Comparison of ENCODE assay signal across 8 mouse cellular contexts in the genomic region with DNA sequence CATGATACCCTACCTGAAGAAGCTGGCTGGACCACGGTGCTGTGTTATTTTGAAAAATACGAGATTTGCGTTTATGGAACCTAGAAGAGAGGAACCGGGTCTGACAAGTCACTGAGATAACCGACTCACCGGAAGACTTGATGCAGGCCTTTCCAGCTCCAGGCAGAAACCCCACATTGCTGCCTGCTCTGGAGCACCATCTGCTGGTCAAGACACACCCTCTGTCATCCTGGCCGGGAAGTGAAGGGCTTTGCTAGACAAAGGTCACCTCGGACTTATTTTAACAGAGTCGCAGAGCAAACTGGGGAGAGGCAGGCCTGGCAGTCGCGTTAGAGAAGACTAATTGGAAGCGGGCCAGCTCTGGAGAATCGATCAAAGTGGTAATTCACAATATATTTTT.
A peak's percentile ranks its signal among the peaks of the same experiment; 100 is the strongest.
DNase-seq lines count a peak whose midpoint lies in the region; ATAC-seq and TF ChIP-seq lines count a peak whose summit lies in the region.

No protein-coding gene starts in this region.

- H3K4me2 ChIP-seq in intestine, embryonic 16.5 days (ENCODE audit: low read depth, low read length) = no peak overlapping the region

- H3K27ac ChIP-seq in intestine, embryonic 16.5 days (ENCODE audit: low read length) = no peak overlapping the region
- H3K27ac ChIP-seq in midbrain, embryonic 10.5 days (replicated peaks) = no peak overlapping the region
- H3K27ac ChIP-seq in small intestine, adult 2 months (ENCODE audit: insufficient read depth, low read depth, low read length) = no peak overlapping the region

- intact Hi-C loops in gastrocnemius, postnatal 36 days (cut with DNase I) = no loop called here
- intact Hi-C loops in left cerebral cortex, postnatal 10 days (cut with DNase I) = no loop called here

- no peak for TF ChIP-seq POLR2A in small intestine, adult 2 months (IDR thresholded peaks at IDR 0.05; ENCODE audit: low read depth, low read length)

- H3K4me3 ChIP-seq in intestine, embryonic 16.5 days (ENCODE audit: low read length) = no peak overlapping the region
- H3K4me3 ChIP-seq in midbrain, embryonic 10.5 days = no peak overlapping the region
- no peak overlapping the region for H3K4me3 ChIP-seq in small intestine, adult 2 months (ENCODE audit: low read depth, low read length)

- H3K27me3 ChIP-seq in intestine, embryonic 16.5 days (replicated peaks; ENCODE audit: control insufficient read depth, insufficient read depth, low read length) = no peaks in the 10 kb centered on the region
- no peaks in the 10 kb centered on the region for H3K27me3 ChIP-seq in midbrain, embryonic 10.5 days (ENCODE audit: low read depth, poor library complexity, severe bottlenecking)
- H3K27me3 ChIP-seq in small intestine, adult 2 months (ENCODE audit: control insufficient read depth, insufficient read depth, low read length) = no peaks in the 10 kb centered on the region

- no peaks in the 10 kb centered on the region for H3K36me3 ChIP-seq in intestine, embryonic 16.5 days (ENCODE audit: control insufficient read depth, insufficient read depth, low read length)
- no peaks in the 10 kb centered on the region for H3K36me3 ChIP-seq in midbrain, embryonic 10.5 days
- no peaks in the 10 kb centered on the region for H3K36me3 ChIP-seq in small intestine, adult 2 months (ENCODE audit: control insufficient read depth, insufficient read depth, low read length)

- H3K9me3 ChIP-seq in intestine, embryonic 16.5 days (ENCODE audit: control insufficient read depth, low read length) = peaks cover 3% of the 10 kb centered on the region; the same call in 1 of the 2 replicates
- no peaks in the 10 kb centered on the region for H3K9me3 ChIP-seq in midbrain, embryonic 10.5 days (replicated peaks)

- peak; percentile 78; the same call in 1 of the 2 replicates for TF ChIP-seq CTCF in small intestine, adult 2 months (IDR thresholded peaks at IDR 0.05; ENCODE audit: extremely low read depth, insufficient read length, insufficient replicate concordance, low read depth, low read length)

- DNase-seq in adrenal gland, adult (ENCODE audit: inconsistent age in 2 of 2, low spot score in 1 of 2) = peak; percentile 59 to 87
- peak; percentile 90 for DNase-seq in embryo, embryonic 10 days (ENCODE audit: low spot score)
- peak; percentile 25 to 31 for DNase-seq in gastrocnemius, postnatal 36 days
- DNase-seq in left cerebral cortex, postnatal 10 days (ENCODE audit: extremely low spot score in 1 of 2, low spot score in 2 of 2) = peak; percentile 35 to 65
- DNase-seq in midbrain, embryonic 10.5 days (ENCODE audit: low spot score) = peak; percentile 81

- H3K4me1 ChIP-seq in intestine, embryonic 16.5 days (ENCODE audit: control insufficient read depth, insufficient read depth, low read length) = no peaks in the 10 kb centered on the region
- peaks cover 4% of the 10 kb centered on the region; the same call in 1 of the 2 replicates for H3K4me1 ChIP-seq in midbrain, embryonic 10.5 days
- H3K4me1 ChIP-seq in small intestine, adult 2 months (ENCODE audit: control insufficient read depth, insufficient read depth, insufficient read length, low read length) = no peaks in the 10 kb centered on the region

- WGBS in intestine, embryonic 16.5 days = 6% methylated on average over 13 of the region's 13 CpGs
- WGBS in midbrain, embryonic 10.5 days = 23% methylated on average over 13 of the region's 13 CpGs
- WGBS in small intestine, adult 2 months = 6% methylated on average over 13 of the region's 13 CpGs

- no peak overlapping the region for H3K9ac ChIP-seq in intestine, embryonic 16.5 days (ENCODE audit: low read depth, low read length)

- ATAC-seq in intestine, embryonic 16.5 days = peak; percentile 93
- ATAC-seq in erythroid progenitor cell, adult 5-6 weeks (replicated peaks; ENCODE audit: low FRiP score, poor library complexity, severe bottlenecking) = no peak

Comparison
In these comparisons a context has a peak if more than half of its experiments do, and no peak if none do; other contexts are left out.
1. DNase-seq: peak in every context shown above with its lines; median percentile 90 in embryo, embryonic 10 days; 81 in midbrain, embryonic 10.5 days; 73 in adrenal gland, adult; 50 in left cerebral cortex, postnatal 10 days; 28 in gastrocnemius, postnatal 36 days.